Mouse (Mus musculus): ENCODE data around the gene Prap1.
"Not testable (repeated sequence)": the region's sequence is repeated elsewhere in the genome, so short reads cannot be mapped to it uniquely, and the experiment has no call there.

Prap1 gene

GRCm38 (mm10) chr7:140134033-140134432, 40.8 kb downstream of the Prap1 start:
- not testable (repeated sequence) for DNase-seq (ENCODE audit: low spot score in 2 of 2)

- no peak for DNase-seq (ENCODE audit: low spot score in 2 of 2)
Measured at GRCm38 (mm10) chr7:140135106-140135770, 42.0 kb downstream of the Prap1 start.

- DNase-seq (ENCODE audit: low spot score in 2 of 2): peak; percentile 90 to 92
Measured at GRCm38 (mm10) chr7:140137135-140138020, 44.2 kb downstream of the Prap1 start, which contains the start of gene Mtg1. TSS of gene Mtg1 (plus strand) at chr7:140137564.

DNA sequence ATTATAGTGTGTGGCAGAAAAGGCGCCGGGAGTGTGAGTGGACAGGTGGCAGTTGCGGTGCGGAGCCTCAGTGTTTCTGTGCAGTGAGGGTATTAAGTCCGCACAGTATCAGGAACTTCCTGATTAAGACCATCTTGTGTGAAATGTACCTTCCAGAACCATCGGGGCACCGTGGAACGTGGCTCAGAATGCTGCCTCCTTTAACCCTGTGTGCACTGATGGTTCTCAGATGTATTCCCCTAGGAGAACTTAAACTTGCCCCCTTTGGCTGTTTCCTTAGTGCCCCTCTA, 44.8 kb downstream of the Prap1 start:
- DNase-seq (ENCODE audit: low spot score in 2 of 2): no peak

DNA sequence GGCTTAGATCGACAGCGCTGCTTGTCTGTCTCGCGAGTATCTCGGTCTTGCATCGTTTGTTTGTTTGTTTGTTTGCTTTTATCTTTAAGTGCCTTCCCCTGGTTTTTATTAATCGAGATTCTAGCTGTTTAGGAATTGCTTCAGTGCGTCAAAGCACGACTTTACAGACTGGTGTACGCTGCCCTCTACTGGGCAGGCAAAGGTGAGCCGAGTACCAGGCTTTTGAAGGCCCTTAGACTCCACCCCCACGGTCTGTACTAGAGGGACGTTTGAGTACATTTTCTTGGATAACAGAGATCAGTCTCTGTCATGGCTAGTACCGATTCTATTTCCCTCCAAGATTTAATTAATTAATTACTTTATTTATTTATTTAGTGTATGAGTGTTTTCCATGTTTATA, 48.2 kb downstream of the Prap1 start:
- peak in 1 of 2 experiments; percentile 61 for DNase-seq (ENCODE audit: low spot score in 2 of 2)

GRCm38 (mm10) chr7:140144550-140144949, 51.4 kb downstream of the Prap1 start:
- no peak for DNase-seq (ENCODE audit: low spot score in 2 of 2)
